8 mouse cellular contexts compared by ENCODE assay signal in the genomic region with DNA sequence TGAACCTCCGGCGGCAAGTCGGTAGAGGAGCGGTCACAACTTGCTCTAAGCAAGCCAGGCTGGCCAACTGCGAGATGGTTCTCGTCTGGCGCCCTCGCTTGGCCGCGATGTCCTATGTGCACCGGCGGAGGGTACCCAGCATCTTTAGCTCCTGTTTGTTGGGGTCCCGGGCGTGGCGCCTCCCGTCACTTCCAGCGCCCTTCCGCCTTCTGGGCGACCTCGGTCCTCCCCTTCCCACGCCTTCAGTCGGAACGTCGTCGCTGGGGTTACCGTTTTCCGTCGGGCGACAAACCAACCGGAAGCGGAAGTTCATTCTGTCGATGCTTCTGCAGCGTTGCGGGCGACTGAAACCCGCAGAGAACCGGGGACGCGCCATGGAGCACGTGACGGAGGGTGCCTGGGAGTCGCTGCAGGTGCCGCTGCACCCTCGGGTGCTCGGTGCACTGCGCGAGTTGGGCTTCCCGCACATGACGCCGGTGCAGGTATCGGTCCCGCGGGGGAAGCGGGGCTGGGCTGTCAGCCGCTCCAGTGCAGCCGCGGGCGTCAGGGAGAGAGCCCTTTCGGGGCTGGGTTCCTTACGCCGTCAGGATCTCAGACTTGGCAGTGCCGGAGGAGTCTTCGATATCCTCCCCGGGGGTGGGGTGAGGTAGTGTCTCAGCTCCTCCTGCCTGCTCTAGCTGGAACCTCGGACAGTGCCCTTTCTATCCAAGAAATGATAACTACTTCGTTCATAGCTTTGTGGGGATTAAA. TPM values are rescaled to one million over a fixed set of nuclear protein-coding genes. Genes with fewer than 3 reads are reported as not detected.
A peak's percentile ranks its signal among the peaks of the same experiment; 100 is the strongest.
DNase-seq lines count a peak whose midpoint lies in the region; ATAC-seq and TF ChIP-seq lines count a peak whose summit lies in the region.

Gene Ddx55 (plus strand): TSS at position 307 of the 750 bp plus-strand sequence.

- no peaks in the 10 kb centered on the region for H3K9me3 ChIP-seq in hindbrain, embryonic 15.5 days

- peak within 1 kb of the TSS; percentile 96 for H3K4me3 ChIP-seq in hindbrain, embryonic 15.5 days
- H3K4me3 ChIP-seq in left cerebral cortex, adult 2 months: peak within 1 kb of the TSS; percentile 93

- peak within 1 kb of the TSS; percentile 76 for H3K4me2 ChIP-seq in hindbrain, embryonic 15.5 days

- no peak; the same call in 1 of the 2 replicates for TF ChIP-seq CTCF in left cerebral cortex, adult 2 months (IDR thresholded peaks at IDR 0.05)

- no peaks in the 10 kb centered on the region for H3K27me3 ChIP-seq in hindbrain, embryonic 15.5 days

- WGBS in hindbrain, embryonic 15.5 days: under 1% methylated on average over 66 of the region's 66 CpGs

- intact Hi-C loops in left cerebral cortex, adult 2 months (cut with DNase I): no loop called here

- peak within 1 kb of the TSS; percentile 94 for H3K9ac ChIP-seq in hindbrain, embryonic 15.5 days

- peaks cover 49% of the 10 kb centered on the region for H3K36me3 ChIP-seq in hindbrain, embryonic 15.5 days

- peaks cover 19% of the 10 kb centered on the region for H3K4me1 ChIP-seq in hindbrain, embryonic 15.5 days (replicated peaks)

- ATAC-seq in hindbrain, embryonic 15.5 days (ENCODE audit: low FRiP score, low read depth): peak; percentile 87
- ATAC-seq in megakaryocyte, adult 5-6 weeks (ENCODE audit: poor library complexity, severe bottlenecking): peak; percentile 98

- peak; percentile 94 for DNase-seq in T-cell, adult 2 months (ENCODE audit: low spot score)
- peak; percentile 93 for DNase-seq in cerebellum, postnatal 25 days
- DNase-seq in frontal cortex, postnatal 36 days (ENCODE audit: low spot score in 2 of 2): peak; percentile 91 to 93
- DNase-seq in left cerebral cortex, adult 2 months (ENCODE audit: extremely low spot score in 1 of 2, low spot score in 2 of 2): peak; percentile 89
- DNase-seq in right cerebral cortex, adult 2 months (ENCODE audit: low spot score in 2 of 2): peak; percentile 90 to 94
- DNase-seq in urinary bladder, postnatal 14 days (ENCODE audit: low spot score): peak; percentile 88

- peak within 1 kb of the TSS; percentile 92 for H3K27ac ChIP-seq in hindbrain, embryonic 15.5 days (replicated peaks)
- H3K27ac ChIP-seq in left cerebral cortex, adult 2 months: peak within 1 kb of the TSS; percentile 92

RNA-seq across cellular contexts. Expression of gene Ddx55, which starts in this region (rescaled TPM):
- 24.8 and 25.1 TPM in 2 replicates for polyA plus RNA-seq in hindbrain, embryonic 15.5 days (2015; fragmentation: Nextera tagmentation; extraction: Ambion mirVana)
- 10 to 100 TPM; 25.8 to 28.3 TPM for total RNA-seq in left cerebral cortex, adult 2 months (2021)
- total RNA-seq in megakaryocyte, adult 5-6 weeks (2015): 6.5 and 7.7 TPM in 2 replicates
- 7.2 and 15.1 TPM in 2 replicates for total RNA-seq in megakaryocyte, adult 5-6 weeks (2017)

Comparison
In these comparisons a context has a peak if more than half of its experiments do, and no peak if none do; other contexts are left out.
1. Peak in every context shown above with its lines: DNase-seq, ATAC-seq, H3K4me3 ChIP-seq and H3K27ac ChIP-seq.